31 mouse cellular contexts compared by ENCODE assay signal in genomic region chr3:89082287-89082686, GRCm38 (mm10). TPM values are rescaled to one million over a fixed set of nuclear protein-coding genes. Genes with fewer than 3 reads are reported as not detected.
"Had no signal": no experiment of that assay in that cellular context is flagged by ENCODE, and none has a peak within 500 bp of the region (broad histone marks: within the 10 kb centered on the region; RNA-seq: fewer than 3 reads in every experiment).

No protein-coding gene starts in this region.

RNA-seq across cellular contexts. Expression of gene Gm43738, which starts 18.6 kb away (rescaled TPM):
- total RNA-seq: common myeloid progenitor, adult 5-6 weeks; forebrain, postnatal 0 days; gastrocnemius, adult 18-20 months; gastrocnemius, adult 2 months; gastrocnemius, adult 8-10 months; gastrocnemius, postnatal 10 days; gastrocnemius, postnatal 14 days; gastrocnemius, postnatal 25 days; gastrocnemius, postnatal 36 days; gastrocnemius, postnatal 4 days; granulocyte monocyte progenitor cell, adult 5-6 weeks; heart, adult 18-20 months; heart, adult 2 months; heart, adult 8-10 months had no signal
- polyA plus RNA-seq: cortical plate, adult 2 months; embryonic facial prominence, embryonic 11.5 days; embryonic facial prominence, embryonic 12.5 days; embryonic facial prominence, embryonic 13.5 days; embryonic facial prominence, embryonic 14.5 days; embryonic facial prominence, embryonic 15.5 days; erythroblast, embryonic 14.5 days; forebrain, embryonic 10.5 days; forebrain, embryonic 11.5 days; forebrain, embryonic 12.5 days; forebrain, embryonic 13.5 days; forebrain, embryonic 14.5 days; forebrain, embryonic 15.5 days; forebrain, embryonic 16.5 days; forebrain, postnatal 0 days; gonadal fat pad, adult 2 months; heart, adult 2 months; heart, embryonic 10.5 days had no signal

RNA-seq across cellular contexts. Expression of gene Pklr, which starts 53.7 kb away (rescaled TPM):
- total RNA-seq: gastrocnemius, adult 18-20 months; gastrocnemius, adult 2 months; gastrocnemius, postnatal 14 days; gastrocnemius, postnatal 25 days; gastrocnemius, postnatal 36 days; heart, adult 18-20 months; heart, adult 2 months; heart, adult 8-10 months had no signal
- polyA plus RNA-seq: embryonic facial prominence, embryonic 13.5 days; embryonic facial prominence, embryonic 14.5 days; frontal cortex, adult 2 months had no signal
